Mouse (Mus musculus) MEL (cell line): ENCODE results near the gene Cpsf4l. TPM values are rescaled to one million over a fixed set of nuclear protein-coding genes. Genes with fewer than 3 reads are reported as not detected.

ENCODE experiments used
- DNase-seq: peaks from one replicate; pipeline ENCODE4 v3.0.0; 2011; ENCODE audit warnings: low read depth, low spot score
- H3K27ac ChIP-seq: 2 replicates; pipeline ENCODE4 v1.5.1; 2012; ENCODE audit warnings: low read depth, mild to moderate bottlenecking, control low read depth, low read length, moderate library complexity; ENCODE audit not compliant: control insufficient read depth
- H3K27me3 ChIP-seq, 2 experiments: fragments of 150-350 bp in 1 of 2; sonication (generic) in 1 of 2; 2 replicates each; pipeline ENCODE4 v1.6.1; 2012; ENCODE audit warnings: low read length in 2 of 2, mild to moderate bottlenecking in 2 of 2, improper control_type of control experiment in 1 of 2, moderate library complexity in 1 of 2; ENCODE audit not compliant: insufficient read depth in 2 of 2, control insufficient read depth in 1 of 2
- H3K36me3 ChIP-seq, 2 experiments: 2 replicates each; pipeline ENCODE4 v1.6.1; 2012 to 2014; ENCODE audit warnings: low read length in 2 of 2, improper control_type of control experiment in 1 of 2, inconsistent platforms in 1 of 2, mild to moderate bottlenecking in 1 of 2; ENCODE audit not compliant: insufficient read depth in 2 of 2, control insufficient read depth in 1 of 2
- H3K4me1 ChIP-seq, 2 experiments: fragments of 150-350 bp in 1 of 2; sonication (generic) in 1 of 2; 2 replicates each; pipeline ENCODE4 v1.6.1; 2012; ENCODE audit warnings: low read length in 2 of 2, improper control_type of control experiment in 1 of 2, mild to moderate bottlenecking in 1 of 2; ENCODE audit not compliant: insufficient read depth in 2 of 2, control insufficient read depth in 1 of 2
- H3K4me3 ChIP-seq, 2 experiments: fragments of 150-350 bp in 1 of 2; sonication (generic) in 1 of 2; 2 replicates each; pipeline ENCODE4 v1.5.1; 2012; ENCODE audit warnings: low read depth in 2 of 2, low read length in 2 of 2, mild to moderate bottlenecking in 2 of 2, moderate library complexity in 2 of 2, control low read depth in 1 of 2, improper control_type of control experiment in 1 of 2; ENCODE audit not compliant: control insufficient read depth in 1 of 2, insufficient read depth in 1 of 2
- H3K79me2 ChIP-seq: 2 replicates; pipeline ENCODE4 v1.6.1; 2012; ENCODE audit warnings: mild to moderate bottlenecking, low read length, moderate library complexity; ENCODE audit not compliant: control insufficient read depth, poor library complexity, insufficient read depth
- H3K9ac ChIP-seq: 2 replicates; pipeline ENCODE4 v1.6.1; 2012; ENCODE audit warnings: low read depth, mild to moderate bottlenecking, control low read depth, low read length, moderate library complexity; ENCODE audit not compliant: control insufficient read depth, poor library complexity, severe bottlenecking
- H3K9me3 ChIP-seq: fragments of 150-350 bp; sonication (generic); replicated peaks from 2 replicates; pipeline ENCODE4 v1.6.1; 2012; ENCODE audit warnings: mild to moderate bottlenecking, low read length, improper control_type of control experiment, moderate library complexity; ENCODE audit not compliant: insufficient read depth
- CTCF ChIP-seq, 3 experiments: IDR thresholded peaks in 2 of 3; conservative IDR thresholded peaks in 1 of 3; 2 replicates each; pipeline ENCODE4 v1.5.1; 2011 to 2012; ENCODE audit warnings: low read length in 3 of 3, low read depth in 2 of 3, mild to moderate bottlenecking in 2 of 3, improper control_type of control experiment in 1 of 3, inconsistent platforms in 1 of 3, mixed read lengths in 1 of 3, moderate library complexity in 1 of 3; ENCODE audit not compliant: control insufficient read depth in 1 of 3, insufficient read depth in 1 of 3, poor library complexity in 1 of 3, severe bottlenecking in 1 of 3
- ELF1 ChIP-seq: IDR thresholded peaks from 2 replicates; pipeline ENCODE4 v1.6.1; 2014; ENCODE audit warnings: low read depth, mild to moderate bottlenecking, inconsistent platforms, low read length, improper control_type of control experiment, moderate library complexity
- JUND ChIP-seq: IDR thresholded peaks from 2 replicates; pipeline ENCODE4 v1.6.1; 2011; ENCODE audit warnings: low read depth, mild to moderate bottlenecking, improper control_type of control experiment, low read length
- KAT2A ChIP-seq: conservative IDR thresholded peaks from 2 replicates; pipeline ENCODE4 v1.6.1; 2012; ENCODE audit warnings: low read depth, low read length, improper control_type of control experiment, inconsistent platforms
- MAFK ChIP-seq: IDR thresholded peaks from 2 replicates; pipeline ENCODE4 v1.6.1; 2011; ENCODE audit warnings: low read depth, mild to moderate bottlenecking, low read length, improper control_type of control experiment, borderline replicate concordance
- MAX ChIP-seq: IDR thresholded peaks from 2 replicates; pipeline ENCODE4 v1.6.1; 2011; ENCODE audit warnings: low read length, improper control_type of control experiment
- MAZ ChIP-seq: IDR thresholded peaks from 2 replicates; pipeline ENCODE4 v1.6.1; 2012; ENCODE audit warnings: low read depth, mild to moderate bottlenecking, inconsistent platforms, low read length, improper control_type of control experiment
- MYC ChIP-seq: IDR thresholded peaks from 2 replicates; pipeline ENCODE4 v1.6.1; 2011; ENCODE audit warnings: low read depth, mild to moderate bottlenecking, low read length, improper control_type of control experiment, moderate library complexity
- NRF1 ChIP-seq: IDR thresholded peaks from 2 replicates; pipeline ENCODE4 v1.6.1; 2014; ENCODE audit warnings: low read depth, mild to moderate bottlenecking, inconsistent platforms, low read length, improper control_type of control experiment, moderate library complexity; ENCODE audit not compliant: poor library complexity, insufficient read depth, severe bottlenecking
- POLR2AphosphoS2 ChIP-seq: IDR thresholded peaks from 2 replicates; pipeline ENCODE4 v1.6.1; 2011; ENCODE audit warnings: low read length, improper control_type of control experiment
- POLR2AphosphoS5 ChIP-seq: IDR thresholded peaks from 2 replicates; pipeline ENCODE4 v1.6.1; 2012; ENCODE audit warnings: low read depth, borderline replicate concordance, mild to moderate bottlenecking, inconsistent platforms, low read length, moderate library complexity, mixed read lengths
- RAD21 ChIP-seq: IDR thresholded peaks from 2 replicates; pipeline ENCODE4 v1.6.1; 2011; ENCODE audit warnings: mild to moderate bottlenecking, low read depth, low read length, improper control_type of control experiment
- TAL1 ChIP-seq: IDR thresholded peaks from 2 replicates; pipeline ENCODE4 v1.6.1; 2012; ENCODE audit warnings: mild to moderate bottlenecking, inconsistent platforms, low read length, moderate library complexity, mixed read lengths
- USF1 ChIP-seq: IDR thresholded peaks from 2 replicates; pipeline ENCODE4 v1.6.1; 2014; ENCODE audit warnings: low read depth, mild to moderate bottlenecking, inconsistent platforms, low read length, improper control_type of control experiment, moderate library complexity
- USF2 ChIP-seq, 2 experiments: IDR thresholded peaks; 2 replicates each; pipeline ENCODE4 v1.6.1; 2011 to 2012; ENCODE audit warnings: improper control_type of control experiment in 2 of 2, low read length in 2 of 2, borderline replicate concordance in 1 of 2, inconsistent platforms in 1 of 2, low read depth in 1 of 2, mild to moderate bottlenecking in 1 of 2; ENCODE audit not compliant: insufficient read depth in 1 of 2
- ZC3H11A ChIP-seq: IDR thresholded peaks from 2 replicates; pipeline ENCODE4 v1.6.1; 2012; ENCODE audit warnings: low read depth, mild to moderate bottlenecking, inconsistent platforms, low read length, improper control_type of control experiment
- ZNF384 ChIP-seq: IDR thresholded peaks from 2 replicates; pipeline ENCODE4 v1.6.1; 2012; ENCODE audit warnings: low read depth, mild to moderate bottlenecking, inconsistent platforms, low read length, improper control_type of control experiment
- polyA plus RNA-seq, 2 experiments: library from polyadenylated mRNA; stranded (reverse) in 1 of 2; unstranded in 1 of 2; fragments of >175 nt in 1 of 2; fragments of >200 nt in 1 of 2; gene quantifications; 2 replicates each; pipeline versions ENCODE4 v1.2.1 to v1.2.4; 2012; ENCODE audit warnings: low replicate concordance in 2 of 2, low read depth in 1 of 2; ENCODE audit not compliant: insufficient read length in 2 of 2, insufficient read depth in 1 of 2, missing spikeins in 1 of 2
- total RNA-seq: library from RNA; depleted of rRNA; stranded (reverse); fragments of 300-350 nt; gene quantifications from 2 replicates; pipeline ENCODE4 v1.2.3, GENCODE M21; 2012

Cpsf4l gene
- total and polyA plus RNA-seq, 3 experiments = 0.70 TPM; not detected in 2

DNA sequence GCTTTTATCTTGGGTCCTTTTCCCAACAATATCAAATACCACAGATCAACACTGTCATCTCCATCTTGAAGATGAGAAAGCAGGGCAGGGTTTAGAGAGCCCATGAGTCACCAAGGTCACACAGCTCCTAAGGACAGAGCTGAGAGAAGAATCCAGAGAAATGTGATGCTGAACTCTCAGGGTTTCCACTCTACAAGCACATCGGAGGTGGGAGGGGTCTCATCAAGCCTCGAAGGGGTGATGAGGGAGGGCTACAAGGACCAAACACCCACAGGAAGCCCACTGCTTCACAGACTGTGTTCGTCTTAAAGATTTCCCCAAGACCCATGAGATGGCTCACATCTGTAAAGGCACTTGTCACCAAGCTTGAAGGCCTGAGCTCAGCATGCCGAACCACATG, 36.1 kb upstream of the Cpsf4l start:
- no peak for DNase-seq
- TF ChIP-seq POLR2AphosphoS5 (no peak), CTCF (IDR thresholded peaks at IDR 0.05 in 2 of 3, conservative IDR thresholded peaks at IDR 0.05 in 1 of 3; ENCODE audit: control insufficient read depth in 1 of 3, insufficient read depth in 1 of 3, low read depth in 2 of 3, low read length in 3 of 3, poor library complexity in 1 of 3, severe bottlenecking in 1 of 3) (no peak), POLR2AphosphoS2 (no peak), MAX (no peak), MAZ (no peak), KAT2A (no peak), NRF1 (no peak)
- TF ChIP-seq, all 39 proteins: peak for 0
- Histone ChIP-seq H3K9ac (no peak overlapping the region), H3K27ac (no peak overlapping the region), H3K79me2 (peaks cover 64% of the 10 kb centered on the region), H3K4me1 (peaks cover 6 to 15% of the 10 kb centered on the region in 2 experiments; a peak in 3 of 4 replicates), H3K36me3 (peaks cover 10 to 13% of the 10 kb centered on the region in 2 experiments), H3K4me3 (no peak overlapping the region), H3K9me3 (no peaks in the 10 kb centered on the region), H3K27me3 (no peaks in the 10 kb centered on the region)

DNA sequence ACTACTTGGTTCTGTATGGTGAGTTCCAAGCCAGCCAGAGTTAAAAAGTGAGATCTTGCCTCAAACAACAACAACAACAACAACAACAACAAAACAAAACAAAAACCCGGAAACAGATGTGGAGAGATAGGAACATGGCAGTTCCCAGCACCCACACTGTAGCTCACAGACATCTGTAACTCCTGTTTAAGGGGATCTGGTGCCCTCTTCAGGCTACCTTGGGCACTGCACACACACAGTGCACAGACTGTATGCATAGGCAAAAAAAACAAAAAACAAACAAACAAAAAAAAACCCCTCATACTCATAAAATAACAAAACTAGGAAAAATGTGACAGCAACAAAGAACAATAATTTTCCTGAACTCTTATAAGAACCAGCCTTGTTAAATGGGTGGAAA, 33.2 kb upstream of the Cpsf4l start:
- Histone ChIP-seq H3K27ac (no peak overlapping the region), H3K4me3 (no peak overlapping the region), H3K79me2 (peaks cover 44% of the 10 kb centered on the region), H3K9ac (no peak overlapping the region), H3K4me1 (peaks cover 0 to 7% of the 10 kb centered on the region in 2 experiments; a peak in 1 of 4 replicates), H3K27me3 (no peaks in the 10 kb centered on the region)
- TF ChIP-seq CTCF (IDR thresholded peaks at IDR 0.05 in 2 of 3, conservative IDR thresholded peaks at IDR 0.05 in 1 of 3; ENCODE audit: control insufficient read depth in 1 of 3, insufficient read depth in 1 of 3, low read depth in 2 of 3, low read length in 3 of 3, poor library complexity in 1 of 3, severe bottlenecking in 1 of 3) (peak; percentile 53 to 60 (median 54)), ZNF384 (no peak), JUND (no peak), USF1 (no peak), NRF1 (no peak), MAFK (no peak), TAL1 (no peak), MYC (no peak), ZC3H11A (no peak), POLR2AphosphoS2 (no peak), ELF1 (no peak), USF2 (IDR thresholded peaks at IDR 0.05; ENCODE audit: borderline replicate concordance in 1 of 2, insufficient read depth in 1 of 2, low read depth in 1 of 2, low read length in 2 of 2) (no peak), RAD21 (peak; percentile 3)
- TF ChIP-seq, all 39 proteins: peak for 2
- Histone ChIP-seq H3K36me3 (peaks cover 0 to 12% of the 10 kb centered on the region in 2 experiments; a peak in 3 of 4 replicates), H3K9me3 (no peaks in the 10 kb centered on the region)
- DNase-seq = peak; percentile 45
